Mouse (Mus musculus) lung, adult 2 months (tissue): ENCODE data around the gene Tectb. TPM values are rescaled to one million over a fixed set of nuclear protein-coding genes. Genes with fewer than 3 reads are reported as not detected.
"Not testable (repeated sequence)": the region's sequence is repeated elsewhere in the genome, so short reads cannot be mapped to it uniquely, and the experiment has no call there.

Experiments used
- DNase-seq: peaks from one replicate; pipeline ENCODE4 v3.0.0; 2022
- H3K4me1 ChIP-seq: fragments of 200-500 bp; 2 replicates; pipeline ENCODE4 v1.6.1; 2011; ENCODE audit warnings: low read length; ENCODE audit not compliant: control insufficient read depth, insufficient read depth
- H3K4me3 ChIP-seq: fragments of 200-500 bp; replicated peaks from 2 replicates; pipeline ENCODE3; 2011; ENCODE audit warnings: low read depth, mild to moderate bottlenecking, control low read depth, low read length; ENCODE audit errors: extremely low read depth
- CTCF ChIP-seq: fragments of 200-500 bp; IDR thresholded peaks from 2 replicates; pipeline ENCODE4 v1.5.1; 2011; ENCODE audit warnings: mild to moderate bottlenecking, low read length, control low read depth; ENCODE audit not compliant: insufficient read depth
- POLR2A ChIP-seq: fragments of 200-500 bp; IDR thresholded peaks from 2 replicates; pipeline ENCODE4 v1.6.1; 2011; ENCODE audit warnings: low read depth, mild to moderate bottlenecking, control low read depth, low read length, borderline replicate concordance; ENCODE audit errors: extremely low read depth
- WGBS: fragments of 180-500 bp; shearing (Covaris S2); methylation state at CpG from one replicate; pipeline ENCODE4 v1.1.7; 2018; 5-methylcytosine and 5-hydroxymethylcytosine counted together
- polyA plus RNA-seq: library from polyadenylated mRNA; depleted of rRNA; stranded (reverse); fragments of >200 nt; gene quantifications from 2 replicates; pipeline ENCODE4 v1.2.3, GENCODE M21; 2012

Gene Tectb
- polyA plus RNA-seq, 1 experiment: 0.32 TPM

- H3K4me1 ChIP-seq: no peaks in the 10 kb centered on the region; the same call in none of the 2 replicates
- DNase-seq: no peak
- 54% methylated on average over 11 of the region's 11 CpGs for WGBS
- H3K4me3 ChIP-seq: no peak overlapping the region
- TF ChIP-seq CTCF (no peak), POLR2A (no peak)
Measured at GRCm38 (mm10) chr19:55143391-55144300, 36.9 kb upstream of the Tectb start.

- no peak for DNase-seq
- Histone ChIP-seq H3K4me1 (no peaks in the 10 kb centered on the region; the same call in 1 of the 2 replicates), H3K4me3 (no peak overlapping the region)
- 75% methylated on average over 5 of the region's 5 CpGs for WGBS
- no peak for TF ChIP-seq CTCF
- TF ChIP-seq POLR2A: no peak
Measured at GRCm38 (mm10) chr19:55144691-55145090, 35.8 kb upstream of the Tectb start.

- H3K4me3 ChIP-seq: no peak overlapping the region
- H3K4me1 ChIP-seq: no peaks in the 10 kb centered on the region; the same call in 1 of the 2 replicates
- WGBS: 81% methylated on average over 2 of the region's 2 CpGs
- TF ChIP-seq POLR2A (no peak), CTCF (no peak)
- DNase-seq: no peak
Measured at GRCm38 (mm10) chr19:55145136-55145535, 35.4 kb upstream of the Tectb start.

GRCm38 (mm10) chr19:55147568-55147967, 33.0 kb upstream of the Tectb start:
- WGBS: 64% methylated on average over 9 of the region's 9 CpGs
- no peak for DNase-seq
- H3K4me1 ChIP-seq: no peaks in the 10 kb centered on the region; the same call in 1 of the 2 replicates
- TF ChIP-seq CTCF (no peak), POLR2A (no peak)
- H3K4me3 ChIP-seq: no peak overlapping the region

GRCm38 (mm10) chr19:55148109-55148508, 32.4 kb upstream of the Tectb start:
- TF ChIP-seq POLR2A (no peak), CTCF (no peak)
- no peak overlapping the region for H3K4me3 ChIP-seq
- no peak for DNase-seq
- 47% methylated on average over 6 of the region's 6 CpGs for WGBS
- no peaks in the 10 kb centered on the region; the same call in 1 of the 2 replicates for H3K4me1 ChIP-seq

- H3K4me3 ChIP-seq: no peak overlapping the region
- H3K4me1 ChIP-seq: no peaks in the 10 kb centered on the region; the same call in 1 of the 2 replicates
- WGBS: 75% methylated on average over 6 of the region's 6 CpGs
- no peak for DNase-seq
- TF ChIP-seq CTCF (no peak), POLR2A (no peak)
Measured at GRCm38 (mm10) chr19:55149646-55150045, 30.9 kb upstream of the Tectb start.

- not testable (repeated sequence) for H3K4me3 ChIP-seq, DNase-seq, H3K4me1 ChIP-seq
- WGBS: 57% methylated on average over 6 of the region's 6 CpGs
Measured at GRCm38 (mm10) chr19:55152274-55152673, 28.3 kb upstream of the Tectb start.

- 87% methylated on average over 6 of the region's 6 CpGs for WGBS
- H3K4me1 ChIP-seq: no peaks in the 10 kb centered on the region
- no peak for DNase-seq
- TF ChIP-seq POLR2A (no peak), CTCF (no peak)
- no peak overlapping the region for H3K4me3 ChIP-seq
Measured at GRCm38 (mm10) chr19:55152983-55153382, 27.6 kb upstream of the Tectb start.

GRCm38 (mm10) chr19:55157029-55157428, 23.5 kb upstream of the Tectb start:
- 78% methylated on average over 7 of the region's 7 CpGs for WGBS
- no peak for DNase-seq
- Histone ChIP-seq H3K4me1 (no peaks in the 10 kb centered on the region), H3K4me3 (no peak overlapping the region)
- TF ChIP-seq CTCF (no peak), POLR2A (no peak)

GRCm38 (mm10) chr19:55158606-55159005, 21.9 kb upstream of the Tectb start:
- 68% methylated on average over 8 of the region's 8 CpGs for WGBS
- no peaks in the 10 kb centered on the region for H3K4me1 ChIP-seq
- TF ChIP-seq POLR2A (no peak), CTCF (no peak)

More at GRCm38 (mm10) chr19:55158606-55159005, 21.9 kb upstream of the Tectb start:
- DNase-seq: no peak
- no peak overlapping the region for H3K4me3 ChIP-seq
